Mouse (Mus musculus) kidney, postnatal 14 days (tissue): ENCODE results near the gene Gm20388.

Source experiments
- DNase-seq: peaks from one replicate; pipeline ENCODE4 v3.0.0; 2022; ENCODE audit warnings: mixed read lengths

Gm20388 gene

DNA sequence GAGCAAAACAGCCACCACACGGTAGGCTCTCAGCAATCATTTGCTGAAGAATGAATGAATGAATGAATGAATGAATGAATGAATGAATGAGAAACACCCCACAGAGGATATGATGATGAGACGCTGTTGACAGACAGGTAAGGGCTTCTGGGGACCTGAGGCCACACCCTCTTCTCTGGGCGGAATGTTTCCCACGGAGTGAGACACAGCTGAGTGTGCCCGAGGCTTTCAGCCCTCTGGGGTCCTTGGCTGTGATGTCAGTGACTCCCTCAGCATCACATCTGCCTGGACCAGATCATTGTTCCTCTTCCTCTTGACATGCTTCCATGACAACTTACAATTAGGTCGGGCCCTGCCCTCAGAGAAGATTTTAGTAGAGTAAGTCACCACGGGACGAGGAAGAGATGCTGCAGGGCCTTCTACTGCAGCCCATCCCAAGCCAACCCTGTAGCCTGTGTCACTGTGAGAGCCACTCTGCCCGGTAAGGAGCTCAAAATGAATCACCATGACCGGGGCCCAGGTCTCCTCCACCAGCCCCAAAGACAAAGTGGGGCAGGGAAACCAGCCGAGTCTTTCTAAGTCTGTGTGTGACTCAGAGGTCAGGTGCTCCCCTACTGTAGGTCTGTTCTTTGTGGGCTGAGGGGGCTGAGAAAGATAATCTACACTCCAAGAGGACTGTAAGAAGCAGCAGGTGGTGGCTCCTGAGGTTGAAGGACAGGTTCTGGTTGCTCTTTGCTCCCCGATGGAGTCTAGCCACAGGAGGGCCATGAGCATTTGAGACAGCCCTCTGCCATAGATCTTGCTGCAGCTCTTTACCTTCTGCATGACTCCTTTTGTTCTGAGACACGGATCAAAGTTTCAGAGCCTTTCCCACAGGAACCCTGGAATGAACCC, 3844.1 kb downstream of the Gm20388 start:
- no peak for DNase-seq

DNA sequence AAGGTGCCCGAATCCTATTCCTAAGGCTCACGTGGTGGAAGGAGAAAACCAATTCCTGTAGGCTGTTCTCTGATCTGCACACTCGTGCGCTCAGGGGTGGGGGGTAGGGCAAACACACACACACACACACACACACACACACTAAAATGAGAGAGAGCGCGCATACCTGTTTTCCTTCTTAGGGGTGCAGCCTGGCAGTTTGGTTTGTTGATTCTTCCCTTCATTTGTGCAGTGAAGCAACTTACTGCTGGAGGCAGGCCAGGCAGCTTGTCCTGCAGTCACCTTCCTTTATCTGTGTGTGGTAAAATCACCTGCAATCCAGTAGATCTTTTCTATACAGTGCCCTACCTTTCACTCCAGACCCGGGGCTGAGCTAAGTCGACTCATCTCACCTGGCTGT, 3846.3 kb downstream of the Gm20388 start:
- no peak for DNase-seq

DNA sequence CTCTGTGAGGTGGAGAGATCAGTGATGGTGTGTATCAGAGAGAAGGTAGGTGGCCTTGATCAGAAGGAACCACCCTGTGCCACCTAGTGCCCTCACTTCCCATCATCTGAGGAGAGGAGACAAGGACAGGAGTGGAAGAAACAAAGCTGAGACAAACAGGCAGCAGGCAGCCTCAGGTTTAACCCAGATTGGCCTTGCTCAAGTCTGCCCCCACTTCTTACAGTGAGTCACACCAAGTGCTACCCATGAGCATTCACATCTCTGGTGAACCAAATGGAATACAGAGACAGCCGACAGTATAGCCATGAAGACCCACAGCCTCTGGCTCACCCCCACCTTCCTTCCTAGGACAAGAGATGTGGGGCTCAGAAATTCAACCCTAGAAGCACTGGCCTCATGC, 3848.3 kb downstream of the Gm20388 start:
- no peak for DNase-seq

DNA sequence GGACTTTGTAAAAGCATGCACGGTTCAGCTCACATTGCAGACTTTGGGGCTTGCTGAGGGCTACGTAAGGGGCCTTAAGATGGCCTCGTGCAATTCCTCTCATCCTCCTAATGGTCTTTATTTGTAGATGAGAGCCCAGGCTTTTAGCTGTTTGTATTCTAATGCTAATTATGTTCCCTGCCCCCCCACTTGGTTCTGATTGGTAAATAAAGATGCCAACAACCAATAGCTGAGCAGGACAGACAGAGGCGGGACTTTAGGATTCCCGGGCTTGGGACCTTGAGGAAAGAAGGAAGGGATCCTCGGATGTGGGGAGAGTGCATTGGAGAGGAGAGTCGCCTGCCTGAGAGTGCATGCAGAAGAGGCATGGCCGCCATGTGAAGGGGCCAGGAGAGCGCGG, 3849.3 kb downstream of the Gm20388 start:
- no peak for DNase-seq

DNA sequence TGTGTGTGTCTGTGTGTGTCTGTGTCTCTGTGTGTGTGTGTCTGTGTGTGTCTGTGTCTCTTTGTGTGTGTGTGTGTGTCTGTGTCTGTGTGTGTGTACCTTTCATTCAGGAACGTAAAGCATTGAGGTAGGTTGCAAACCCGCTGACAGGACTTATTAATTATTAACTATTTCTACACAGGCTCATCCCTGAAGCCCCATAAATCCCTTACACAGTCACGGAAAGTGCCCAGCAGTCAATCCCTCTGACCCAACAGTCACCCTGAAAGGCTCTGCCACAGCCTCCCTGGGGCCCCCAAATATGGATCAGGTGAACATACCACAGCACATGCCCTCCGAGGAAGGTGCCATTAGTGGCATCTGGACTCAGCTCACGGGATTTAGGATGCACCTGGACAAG, 3849.9 kb downstream of the Gm20388 start:
- no peak for DNase-seq

DNA sequence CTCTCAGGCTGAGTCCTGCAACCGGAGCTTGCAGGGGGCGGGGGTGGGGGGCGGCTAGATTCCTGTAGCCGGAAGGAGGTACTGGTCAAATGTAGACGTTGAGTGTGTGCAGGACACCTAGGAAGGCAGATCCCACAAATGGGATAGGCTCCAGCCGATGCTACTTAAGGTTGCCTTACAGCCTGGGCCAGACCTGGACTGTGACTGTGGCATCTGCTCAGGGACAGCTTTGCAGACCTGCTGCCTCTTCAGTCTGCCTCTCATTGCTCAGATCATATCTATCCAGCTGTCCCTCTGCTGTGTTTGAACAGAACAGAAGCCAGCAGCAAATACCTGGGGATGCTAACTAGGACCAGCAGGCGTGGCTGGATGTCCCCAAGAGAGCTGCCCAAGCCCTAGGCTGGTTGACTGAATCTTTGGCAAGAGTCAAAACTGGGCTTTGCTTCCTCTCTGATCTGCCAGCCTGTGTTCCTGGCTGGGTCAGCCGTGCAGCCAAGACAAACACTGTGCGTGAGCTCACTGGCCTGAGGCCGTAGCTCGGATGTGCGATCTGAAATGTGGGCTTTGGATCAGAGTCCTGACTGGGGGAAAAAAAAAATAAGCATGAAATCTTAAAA, 3850.7 kb downstream of the Gm20388 start:
- peak; percentile 55 for DNase-seq

DNA sequence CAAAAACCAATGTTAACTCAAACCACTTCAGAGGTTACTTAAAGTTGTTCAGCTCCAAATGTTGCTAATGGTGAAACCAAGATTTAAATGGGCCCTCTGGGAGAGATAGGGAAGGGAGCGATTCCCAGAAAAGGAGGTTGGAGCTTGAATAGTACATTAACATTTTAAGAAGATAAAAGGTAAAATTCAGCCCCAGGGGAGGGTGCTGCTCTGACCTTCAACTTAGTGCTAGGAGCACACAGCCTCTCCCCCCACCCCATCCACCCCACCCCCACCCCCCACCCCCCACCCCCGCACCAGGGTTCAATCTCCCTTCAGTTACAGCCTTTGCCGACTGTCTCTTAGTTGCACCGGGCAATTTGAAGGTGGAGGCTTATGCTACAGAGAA, 3851.2 kb downstream of the Gm20388 start:
- DNase-seq: no peak

DNA sequence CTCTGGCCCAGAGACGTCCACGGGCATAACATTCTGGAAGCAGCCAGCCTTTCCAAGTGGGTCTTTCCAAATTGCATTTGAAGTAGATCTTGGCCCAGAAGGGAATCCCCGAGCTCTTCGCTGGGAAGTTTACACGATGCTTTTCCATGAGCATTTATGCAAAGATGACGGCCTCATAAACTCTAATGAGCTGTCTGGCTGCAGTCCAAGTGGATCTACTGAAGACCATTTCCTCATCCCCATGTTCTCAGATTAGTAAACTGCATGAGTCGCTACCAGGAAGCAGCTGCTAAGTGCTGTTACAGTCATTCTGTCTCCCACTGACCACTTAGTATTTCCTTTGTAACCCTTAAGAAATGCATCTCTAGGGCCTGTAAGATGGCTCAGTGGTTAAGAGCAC, 3852.7 kb downstream of the Gm20388 start:
- peak; percentile 71 for DNase-seq

DNA sequence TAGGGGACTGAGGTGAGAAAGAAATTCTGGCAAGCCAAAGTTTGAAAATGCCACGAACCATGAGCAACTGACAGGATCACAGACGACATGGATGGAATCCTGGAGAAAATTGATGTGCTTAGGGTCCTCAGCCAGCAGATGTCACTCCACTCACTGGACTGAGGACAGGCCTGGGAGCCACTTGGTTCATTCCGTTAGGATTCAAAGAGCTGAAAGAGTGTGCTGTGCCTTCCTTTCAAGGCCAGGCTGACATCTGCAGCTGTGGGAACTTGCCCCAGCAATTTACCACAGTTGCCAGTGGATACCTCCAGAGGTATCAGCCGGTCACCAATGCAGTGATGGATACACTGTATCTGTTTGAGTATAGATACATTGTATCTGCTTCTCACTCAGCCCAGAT, 3854.0 kb downstream of the Gm20388 start:
- no peak for DNase-seq

DNA sequence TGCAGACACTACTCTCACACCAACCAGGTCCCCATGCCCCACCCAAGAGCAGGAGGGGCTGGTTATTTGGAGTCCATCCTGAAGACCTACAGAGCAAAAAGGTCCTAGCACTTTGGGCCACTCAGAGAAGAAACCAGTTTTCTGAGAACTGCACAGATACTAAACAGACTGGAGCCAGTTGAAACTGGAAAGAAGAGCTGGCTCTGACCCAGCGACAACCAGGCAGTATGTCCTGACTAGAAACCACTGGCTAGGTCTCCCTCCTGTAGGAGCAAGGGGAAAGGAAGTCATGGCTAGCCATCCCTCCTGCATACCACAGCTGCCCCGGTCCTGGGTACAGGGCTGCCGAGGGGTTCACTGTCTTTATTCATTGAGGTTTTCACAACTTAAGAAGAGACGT, 3855.9 kb downstream of the Gm20388 start:
- DNase-seq: no peak

DNA sequence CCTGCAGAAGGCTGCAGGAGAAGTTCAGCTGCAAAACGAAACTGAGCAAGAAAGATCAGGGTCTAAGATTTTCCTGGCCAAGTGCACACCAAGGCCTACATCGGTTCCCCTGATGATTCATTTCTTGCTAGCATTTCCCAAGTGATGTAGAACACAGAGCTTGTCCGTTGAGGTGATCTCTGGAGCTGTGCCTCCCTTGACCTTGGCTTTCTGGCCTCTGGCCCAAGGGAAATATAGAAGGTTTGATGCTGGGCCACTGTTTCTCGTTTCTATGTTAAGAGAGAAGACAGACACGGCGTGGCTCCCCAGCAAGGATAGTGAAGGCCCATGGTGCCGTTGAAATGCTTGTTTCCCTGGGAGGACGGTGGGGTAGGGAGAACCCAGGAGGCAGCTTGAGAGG, 3857.2 kb downstream of the Gm20388 start:
- no peak for DNase-seq

DNA sequence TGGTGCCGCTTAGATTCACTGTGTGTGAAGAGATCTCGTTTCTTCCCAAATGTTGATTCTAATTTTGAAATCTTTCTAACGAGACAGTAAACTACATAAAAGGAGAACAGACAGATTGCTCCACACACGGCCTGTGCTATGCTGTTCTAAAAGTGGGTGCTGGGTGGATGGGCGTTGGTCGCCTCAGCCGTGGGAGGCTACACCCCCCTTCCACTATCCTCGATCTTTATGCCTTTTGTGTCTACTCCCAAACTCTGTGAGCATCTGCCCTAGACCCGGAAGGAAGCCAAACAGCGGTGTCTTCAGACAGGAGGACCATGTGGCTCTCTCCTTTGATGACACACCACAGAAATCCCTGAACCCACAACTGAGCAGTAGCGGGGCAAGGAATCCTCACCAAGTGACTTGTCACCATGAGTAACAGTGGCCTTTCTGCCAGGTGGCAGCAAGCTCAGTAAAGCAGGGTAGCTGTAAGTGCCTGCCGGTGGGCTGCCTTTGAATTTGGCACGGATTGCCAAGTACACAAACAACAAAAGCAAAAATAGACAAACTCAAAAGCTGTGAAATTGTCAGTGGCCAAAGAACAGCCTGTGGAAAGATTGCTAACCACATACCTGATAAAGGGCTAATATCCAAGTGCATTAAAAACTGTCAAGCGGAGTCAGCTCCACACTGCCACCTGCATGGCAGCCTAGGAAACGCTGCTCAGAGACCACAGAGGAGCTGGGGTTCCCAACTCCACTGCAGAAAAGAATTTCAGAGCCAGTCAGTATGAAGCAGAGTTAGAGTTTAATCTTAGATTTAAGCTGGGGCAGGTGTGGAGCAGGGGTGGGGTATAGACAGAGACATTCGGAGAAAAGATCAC, 3858.1 kb downstream of the Gm20388 start:
- DNase-seq: peak; percentile 56

DNA sequence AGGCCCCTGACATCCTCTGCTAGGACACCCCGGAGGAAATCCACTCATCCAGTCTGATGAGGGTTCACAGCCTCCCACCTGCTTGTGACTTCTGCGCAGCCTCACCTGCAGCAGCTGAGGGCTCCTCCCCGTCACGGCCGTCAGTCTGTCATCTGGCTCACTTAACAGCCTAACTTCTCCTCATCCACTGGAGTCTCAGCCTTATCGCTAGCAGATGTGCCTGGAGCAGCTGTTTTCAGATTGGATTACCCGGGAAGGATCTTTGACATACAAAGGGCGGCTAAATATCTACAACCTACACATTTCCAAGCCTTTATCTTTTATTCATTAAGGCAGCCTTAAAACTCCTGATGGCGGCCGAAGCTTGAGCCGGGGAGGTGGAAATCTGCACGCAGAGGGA, 3862.8 kb downstream of the Gm20388 start:
- no peak for DNase-seq

DNA sequence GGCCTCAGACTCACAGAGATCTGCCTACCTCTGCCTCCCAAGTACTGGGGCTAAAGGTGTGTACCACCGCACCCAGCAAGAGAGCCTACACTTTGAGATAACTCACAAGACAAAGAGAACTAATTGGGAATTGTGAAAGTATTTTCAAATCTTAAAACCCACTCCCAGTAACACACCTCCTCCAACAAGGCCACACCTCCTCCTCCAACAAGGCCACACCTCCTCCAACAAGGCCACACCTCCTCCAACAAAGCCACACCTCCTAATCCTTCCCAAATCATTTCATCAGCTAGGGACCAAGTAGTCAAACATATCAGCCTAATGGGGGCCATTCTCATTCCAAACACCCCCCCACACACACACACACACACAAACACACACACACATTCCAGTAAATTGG, 3863.8 kb downstream of the Gm20388 start:
- DNase-seq: no peak

DNA sequence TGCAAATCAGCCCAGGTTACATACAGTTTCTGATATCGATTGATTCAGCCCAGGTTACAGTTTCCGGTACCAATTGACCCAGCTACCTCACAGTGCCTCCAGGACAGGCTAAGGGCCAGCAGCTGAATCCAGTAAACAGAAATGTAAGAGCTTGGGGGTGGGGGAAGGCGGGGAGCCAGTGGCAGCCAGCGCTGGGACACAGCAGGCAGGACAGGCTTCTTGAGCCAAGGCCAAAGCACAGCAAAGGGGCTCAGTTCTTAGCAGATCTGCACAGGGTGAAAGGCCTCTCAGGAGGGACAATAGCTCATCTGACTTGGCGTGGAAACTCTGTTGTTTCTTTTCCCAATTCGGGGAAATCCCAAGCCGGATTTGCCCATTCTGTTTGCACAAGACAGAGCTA, 3866.7 kb downstream of the Gm20388 start:
- no peak for DNase-seq

DNA sequence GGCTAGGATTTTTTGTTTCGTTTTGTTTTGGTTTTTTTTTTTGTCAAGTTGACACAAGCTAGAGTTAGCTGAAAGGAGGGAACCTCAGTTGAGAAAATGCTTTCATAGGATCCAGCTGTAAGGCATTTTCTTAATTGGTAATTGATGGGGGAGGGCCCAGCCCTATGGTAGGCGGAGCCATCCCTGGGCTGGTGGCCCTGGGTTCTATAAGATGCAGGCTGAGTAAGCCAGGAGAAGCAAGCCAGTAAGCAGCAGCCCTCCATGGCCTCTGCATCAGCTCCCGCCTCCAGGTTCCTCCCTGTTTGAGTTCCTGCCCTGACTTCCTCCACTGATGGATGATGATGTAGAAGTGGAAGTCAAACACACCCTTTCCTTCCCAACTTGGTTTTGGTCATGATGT, 3869.8 kb downstream of the Gm20388 start:
- DNase-seq: no peak

DNA sequence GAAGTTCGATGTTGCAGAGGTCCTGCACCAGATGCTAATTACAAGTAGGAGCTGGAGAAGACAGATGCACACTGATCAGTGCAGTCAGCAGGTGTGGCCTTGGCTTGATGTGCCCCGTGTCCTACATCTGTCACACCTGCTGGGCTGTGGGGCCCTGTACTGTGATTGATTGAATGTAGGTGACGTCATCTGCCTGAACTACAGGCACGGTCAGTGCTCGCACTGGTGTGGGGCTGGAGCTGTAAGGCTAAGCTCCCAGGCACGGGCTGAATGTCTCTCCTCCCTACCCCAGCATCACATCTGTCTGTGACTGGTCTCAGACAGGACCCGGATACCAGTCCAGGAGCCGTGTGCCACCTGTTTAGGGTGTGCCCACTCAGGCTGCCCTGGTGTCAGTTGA, 3870.6 kb downstream of the Gm20388 start:
- DNase-seq: no peak

DNA sequence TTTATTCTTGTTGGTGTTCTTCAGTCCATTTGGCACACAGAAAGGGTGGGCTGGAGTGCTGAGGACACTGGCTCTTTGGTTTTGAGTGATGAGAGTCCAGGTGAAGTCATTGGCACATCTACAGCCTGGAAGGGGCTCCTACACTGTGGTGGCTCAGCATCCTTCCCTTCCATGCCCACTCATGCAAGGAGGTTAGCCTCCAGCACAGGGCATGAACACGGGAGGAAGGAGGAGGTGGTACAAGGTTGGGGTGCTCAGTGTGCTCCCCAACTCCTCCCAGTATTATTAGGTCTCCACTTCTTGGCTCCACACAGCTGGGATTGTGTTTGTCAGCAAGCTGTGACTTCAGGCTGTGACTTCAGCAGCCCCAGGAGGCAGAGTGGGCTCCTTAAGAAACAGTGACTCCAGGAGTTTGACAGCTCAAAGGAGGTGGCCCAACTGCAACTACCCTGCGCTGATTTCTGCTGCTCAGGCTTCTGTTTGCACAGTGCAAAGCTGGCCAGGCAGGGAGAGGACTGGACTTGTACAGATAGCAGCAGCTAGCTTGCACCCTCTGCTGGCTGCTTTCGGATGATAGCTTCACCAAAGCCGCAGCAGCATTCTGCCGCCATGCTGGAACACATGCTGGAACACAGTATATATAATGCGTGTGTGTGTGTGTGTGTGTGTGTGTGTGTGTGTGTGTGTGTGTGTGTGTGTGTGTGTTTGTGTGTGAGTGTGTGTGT, 3873.0 kb downstream of the Gm20388 start:
- DNase-seq: peak; percentile 85

DNA sequence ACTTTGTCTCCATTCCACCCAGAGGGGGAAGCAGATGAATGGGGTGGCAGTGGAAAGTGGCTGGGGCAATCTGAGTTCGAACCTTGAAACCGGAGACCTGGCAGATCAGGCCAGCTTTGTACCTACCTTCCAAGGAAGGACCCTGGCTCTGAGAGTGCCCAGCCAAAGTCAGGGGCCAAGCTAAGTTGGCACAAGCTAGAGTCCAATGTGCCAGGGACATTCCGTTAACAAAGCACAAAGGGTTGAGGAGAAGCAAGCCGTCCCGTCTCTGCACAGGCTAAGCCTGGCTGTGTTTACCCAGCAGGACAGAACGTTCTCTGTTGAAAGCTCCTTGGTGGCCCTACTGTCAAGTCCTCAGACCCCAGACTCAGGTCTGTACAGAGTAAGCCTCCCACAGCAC, 3875.5 kb downstream of the Gm20388 start:
- no peak for DNase-seq

DNA sequence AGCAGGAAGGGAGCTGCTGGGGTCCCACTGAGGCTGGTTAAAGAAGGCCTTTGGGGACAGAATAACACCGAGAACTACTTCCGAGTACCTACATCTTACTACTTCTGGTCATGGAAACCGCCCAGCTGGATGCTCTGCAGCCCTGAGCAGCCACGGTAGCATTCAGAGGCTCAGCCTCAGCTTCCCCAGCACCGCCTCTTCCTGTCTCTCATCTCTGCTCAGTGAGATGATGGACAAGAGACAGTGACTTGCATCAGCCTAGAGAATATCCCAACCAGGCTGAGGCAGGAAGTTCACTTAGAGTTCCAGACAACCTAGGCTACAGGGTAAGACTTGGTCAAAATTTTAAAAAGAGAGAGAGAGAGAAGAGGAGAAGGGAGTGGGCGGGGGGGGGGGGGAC, 3876.0 kb downstream of the Gm20388 start:
- DNase-seq: no peak

DNA sequence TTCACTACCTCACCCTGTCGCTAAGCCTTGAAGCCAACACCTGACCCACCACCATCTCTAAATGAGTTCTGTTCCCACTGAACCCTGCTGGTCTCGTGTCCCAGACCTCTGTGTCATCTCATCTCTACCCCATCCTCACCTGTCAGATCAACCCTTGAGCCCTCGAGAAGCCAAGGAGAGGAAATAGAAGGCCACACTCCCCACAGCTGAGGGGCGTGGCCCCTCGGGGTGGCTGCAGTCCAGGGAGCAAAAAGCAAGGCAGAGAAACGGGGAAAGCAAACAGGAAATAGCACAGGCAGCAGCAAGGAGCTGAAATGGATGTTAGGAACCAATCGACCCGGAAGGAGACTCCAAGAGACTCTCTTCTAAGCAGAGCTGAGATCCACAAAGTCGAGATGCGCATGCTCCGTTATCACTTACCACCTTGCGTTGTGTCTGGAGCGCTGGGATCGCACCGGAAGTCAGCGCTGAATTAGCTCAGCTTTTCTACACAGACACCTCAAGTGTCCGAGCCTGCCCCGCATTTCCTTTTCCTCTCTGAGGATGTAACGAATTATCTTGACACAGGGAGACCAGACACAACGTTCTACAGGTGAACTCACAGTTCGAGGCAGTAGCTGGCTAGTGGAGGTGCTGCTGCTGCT, 3876.7 kb downstream of the Gm20388 start:
- no peak for DNase-seq

DNA sequence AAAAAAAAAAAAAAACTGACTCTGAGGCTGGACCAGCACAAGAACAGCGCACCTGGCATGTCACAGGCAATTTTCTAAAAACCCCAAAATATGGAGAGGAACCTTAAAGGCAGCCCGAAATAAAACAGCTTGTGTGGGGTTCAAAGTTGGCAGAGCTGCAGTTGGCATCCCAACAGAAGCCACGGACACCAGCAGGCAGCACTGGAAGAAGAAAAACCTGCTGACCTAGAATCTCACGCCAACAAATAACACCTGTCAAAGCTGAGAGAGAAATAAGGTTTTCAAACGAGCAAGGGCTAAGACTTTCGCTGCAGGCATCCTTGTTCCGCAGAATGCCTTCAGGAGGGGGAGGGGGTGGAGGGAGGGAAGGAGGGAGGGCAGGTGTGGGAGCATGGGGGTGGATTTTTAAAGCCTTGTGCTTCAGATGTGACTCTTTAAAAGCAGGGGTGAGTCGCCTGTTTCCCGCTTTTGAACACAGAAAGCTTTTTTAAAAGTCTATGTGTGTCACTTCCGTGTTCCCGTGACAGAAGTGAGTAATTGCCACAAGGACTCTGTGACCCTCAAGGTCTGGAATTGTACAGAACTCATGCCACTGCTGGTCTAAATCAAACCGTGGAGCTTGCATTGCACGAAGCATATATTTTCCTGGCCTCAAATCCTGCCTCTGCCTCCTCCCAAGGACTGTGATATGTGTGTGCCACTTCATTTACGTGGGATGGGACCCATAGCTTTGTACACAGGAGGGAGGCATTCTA, 3878.0 kb downstream of the Gm20388 start:
- no peak for DNase-seq
